Mouse (Mus musculus) ES-E14 (cell line): Measurements from ENCODE around the gene Slc4a3.

Experiments
- CHD2 ChIP-seq: IDR thresholded peaks from 2 replicates; pipeline ENCODE4 v1.6.1; 2014; ENCODE audit warnings: mild to moderate bottlenecking, low read depth, low read length, inconsistent platforms
- HCFC1 ChIP-seq: IDR thresholded peaks from 2 replicates; pipeline ENCODE4 v1.6.1; 2012; ENCODE audit warnings: low read length, inconsistent platforms, borderline replicate concordance; ENCODE audit not compliant: insufficient read depth
- MAFK ChIP-seq: IDR thresholded peaks from 2 replicates; pipeline ENCODE4 v1.6.1; 2014; ENCODE audit warnings: mild to moderate bottlenecking, low read depth, low read length, inconsistent platforms; ENCODE audit not compliant: insufficient read depth
- ZC3H11A ChIP-seq: IDR thresholded peaks from 2 replicates; pipeline ENCODE4 v1.6.1; 2012; ENCODE audit warnings: low read depth, mild to moderate bottlenecking, inconsistent platforms, low read length, borderline replicate concordance
- ZNF384 ChIP-seq: IDR thresholded peaks from 2 replicates; pipeline ENCODE4 v1.6.1; 2012; ENCODE audit warnings: low read depth, low read length, inconsistent platforms

DNA sequence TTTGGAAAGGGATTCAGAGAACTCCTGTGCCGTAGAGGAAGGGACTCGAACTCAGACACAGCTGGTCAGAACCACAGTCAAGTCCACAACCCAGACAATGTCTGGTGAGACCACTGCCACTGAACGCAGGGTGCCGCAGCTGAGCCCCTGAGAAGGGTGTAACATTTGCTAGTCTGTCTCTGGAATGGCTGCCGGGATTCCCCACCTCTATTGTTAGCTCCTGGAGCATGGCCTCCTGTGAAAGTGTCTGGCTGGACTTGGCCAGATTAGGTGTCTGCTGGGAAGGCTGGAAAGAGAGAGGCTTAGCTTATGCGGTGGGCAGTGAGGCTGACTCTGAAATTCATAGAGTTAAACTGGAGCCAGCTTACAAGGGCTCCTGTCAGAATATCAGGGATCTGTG, 24.3 kb downstream of the Slc4a3 start:
- TF ChIP-seq CHD2 (no peak), MAFK (no peak), ZC3H11A (no peak), ZNF384 (no peak), HCFC1 (no peak)
